Mouse (Mus musculus): ENCODE measurements around the gene Rgl3. TPM values are rescaled to one million over a fixed set of nuclear protein-coding genes. Genes with fewer than 3 reads are reported as not detected.

Gene Rgl3
- polyA plus RNA-seq, 1 experiment from 2014 or later = 1.8 TPM

- WGBS (ENCODE audit: missing documents) = 98% methylated on average over 4 of the region's 4 CpGs
- H3K27ac ChIP-seq = no peak overlapping the region
- peaks cover 23% of the 10 kb centered on the region for H3K36me3 ChIP-seq (ENCODE audit: inconsistent target)
- H3K4me3 ChIP-seq (ENCODE audit: inconsistent target) = no peak overlapping the region
- H3K79me2 ChIP-seq (ENCODE audit: inconsistent target) = peaks cover 8% of the 10 kb centered on the region
Measured at GRCm38 (mm10) chr9:22001633-22002032, 12.4 kb upstream of the Rgl3 start.

- 97% methylated on average over 6 of the region's 6 CpGs for WGBS (ENCODE audit: missing documents)
- Histone ChIP-seq H3K36me3 (ENCODE audit: inconsistent target) (peaks cover 9% of the 10 kb centered on the region), H3K4me3 (ENCODE audit: inconsistent target) (no peak overlapping the region), H3K79me2 (ENCODE audit: inconsistent target) (peaks cover 8% of the 10 kb centered on the region), H3K27ac (no peak overlapping the region)
Measured at GRCm38 (mm10) chr9:22000296-22000695, 11.1 kb upstream of the Rgl3 start.

GRCm38 (mm10) chr9:21996178-21996867 is 7.1 kb upstream of the Rgl3 start:
- Histone ChIP-seq H3K79me2 (ENCODE audit: inconsistent target) (no peaks in the 10 kb centered on the region), H3K4me3 (ENCODE audit: inconsistent target) (no peak overlapping the region), H3K27ac (no peak overlapping the region), H3K36me3 (ENCODE audit: inconsistent target) (no peaks in the 10 kb centered on the region)
- WGBS (ENCODE audit: missing documents) = 91% methylated on average over 1 of the region's 3 CpGs

- Histone ChIP-seq H3K4me3 (ENCODE audit: inconsistent target) (no peak overlapping the region), H3K36me3 (ENCODE audit: inconsistent target) (no peaks in the 10 kb centered on the region), H3K27ac (no peak overlapping the region), H3K79me2 (ENCODE audit: inconsistent target) (no peaks in the 10 kb centered on the region)
- 86% methylated on average over 4 of the region's 4 CpGs for WGBS (ENCODE audit: missing documents)
Measured at GRCm38 (mm10) chr9:21992227-21992626, 3.0 kb upstream of the Rgl3 start.

GRCm38 (mm10) chr9:21988421-21989101 is 685 bp downstream of the Rgl3 start:
- Histone ChIP-seq H3K36me3 (ENCODE audit: inconsistent target) (no peaks in the 10 kb centered on the region), H3K79me2 (ENCODE audit: inconsistent target) (no peaks in the 10 kb centered on the region), H3K27ac (no peak overlapping the region), H3K4me3 (ENCODE audit: inconsistent target) (peak overlapping the region; percentile 38)
- WGBS (ENCODE audit: missing documents) = 6% methylated on average over 32 of the region's 32 CpGs

- no peaks in the 10 kb centered on the region for H3K79me2 ChIP-seq (ENCODE audit: inconsistent target)
- no peaks in the 10 kb centered on the region for H3K36me3 ChIP-seq (ENCODE audit: inconsistent target)
- H3K27ac ChIP-seq = no peak overlapping the region
- WGBS (ENCODE audit: missing documents) = 15% methylated on average over 36 of the region's 36 CpGs
- no peak overlapping the region for H3K4me3 ChIP-seq (ENCODE audit: inconsistent target)
Measured at GRCm38 (mm10) chr9:21987592-21988342, 1.5 kb downstream of the Rgl3 start.

GRCm38 (mm10) chr9:21983911-21984310 is 5.3 kb downstream of the Rgl3 start:
- 69% methylated on average over 3 of the region's 3 CpGs for WGBS (ENCODE audit: missing documents)
- no peaks in the 10 kb centered on the region for H3K36me3 ChIP-seq (ENCODE audit: inconsistent target)
- H3K79me2 ChIP-seq (ENCODE audit: inconsistent target) = no peaks in the 10 kb centered on the region
- no peak overlapping the region for H3K27ac ChIP-seq
- H3K4me3 ChIP-seq (ENCODE audit: inconsistent target) = no peak overlapping the region

GRCm38 (mm10) chr9:21978398-21979128 is 10.7 kb downstream of the Rgl3 start:
- no peak overlapping the region for H3K27ac ChIP-seq
- H3K36me3 ChIP-seq (ENCODE audit: inconsistent target) = no peaks in the 10 kb centered on the region
- 85% methylated on average over 4 of the region's 4 CpGs for WGBS (ENCODE audit: missing documents)
- H3K79me2 ChIP-seq (ENCODE audit: inconsistent target) = no peaks in the 10 kb centered on the region
- H3K4me3 ChIP-seq (ENCODE audit: inconsistent target) = no peak overlapping the region

GRCm38 (mm10) chr9:21977972-21978371 is 11.3 kb downstream of the Rgl3 start:
- WGBS (ENCODE audit: missing documents) = 52% methylated on average over 2 of the region's 2 CpGs

GRCm38 (mm10) chr9:21977331-21977730 is 11.9 kb downstream of the Rgl3 start:
- Histone ChIP-seq H3K27ac (no peak overlapping the region), H3K79me2 (ENCODE audit: inconsistent target) (no peaks in the 10 kb centered on the region), H3K4me3 (ENCODE audit: inconsistent target) (no peak overlapping the region), H3K36me3 (ENCODE audit: inconsistent target) (no peaks in the 10 kb centered on the region)
- WGBS (ENCODE audit: missing documents) = 83% methylated on average over 5 of the region's 5 CpGs

More at GRCm38 (mm10) chr9:21977972-21978371, 11.3 kb downstream of the Rgl3 start:
- Histone ChIP-seq H3K79me2 (ENCODE audit: inconsistent target) (no peaks in the 10 kb centered on the region), H3K36me3 (ENCODE audit: inconsistent target) (no peaks in the 10 kb centered on the region), H3K27ac (no peak overlapping the region), H3K4me3 (ENCODE audit: inconsistent target) (no peak overlapping the region)

GRCm38 (mm10) chr9:21976626-21977175 is 12.5 kb downstream of the Rgl3 start:
- no peaks in the 10 kb centered on the region for H3K36me3 ChIP-seq (ENCODE audit: inconsistent target)

GRCm38 (mm10) chr9:21969304-21969703 is 19.9 kb downstream of the Rgl3 start:
- no peak overlapping the region for H3K4me3 ChIP-seq (ENCODE audit: inconsistent target)

More at GRCm38 (mm10) chr9:21976626-21977175, 12.5 kb downstream of the Rgl3 start:
- H3K79me2 ChIP-seq (ENCODE audit: inconsistent target) = no peaks in the 10 kb centered on the region
- 85% methylated on average over 10 of the region's 10 CpGs for WGBS (ENCODE audit: missing documents)
- H3K27ac ChIP-seq = no peak overlapping the region
- H3K4me3 ChIP-seq (ENCODE audit: inconsistent target) = no peak overlapping the region

GRCm38 (mm10) chr9:21968883-21969282 is 20.4 kb downstream of the Rgl3 start:
- no peaks in the 10 kb centered on the region for H3K36me3 ChIP-seq (ENCODE audit: inconsistent target)
- H3K4me3 ChIP-seq (ENCODE audit: inconsistent target) = no peak overlapping the region
- 37% methylated on average over 6 of the region's 6 CpGs for whole genome bisulfite sequencing (ENCODE audit: missing documents)
- no peak overlapping the region for H3K27ac ChIP-seq
- H3K79me2 ChIP-seq (ENCODE audit: inconsistent target) = no peaks in the 10 kb centered on the region

More at GRCm38 (mm10) chr9:21969304-21969703, 19.9 kb downstream of the Rgl3 start:
- Histone ChIP-seq H3K36me3 (ENCODE audit: inconsistent target) (no peaks in the 10 kb centered on the region), H3K79me2 (ENCODE audit: inconsistent target) (no peaks in the 10 kb centered on the region), H3K27ac (no peak overlapping the region)
- 72% methylated on average over 4 of the region's 4 CpGs for WGBS (ENCODE audit: missing documents)

GRCm38 (mm10) chr9:21963417-21963816 is 25.8 kb downstream of the Rgl3 start, which contains the start of gene Epor:
Gene Epor (minus strand): TSS chr9:21963506.
- Histone ChIP-seq H3K4me3 (ENCODE audit: inconsistent target) (peak within 1 kb of the TSS; percentile 18), H3K36me3 (ENCODE audit: inconsistent target) (no peaks in the 10 kb centered on the region), H3K27ac (no peak within 1 kb of the TSS), H3K79me2 (ENCODE audit: inconsistent target) (no peaks in the 10 kb centered on the region)
- 43% methylated on average over 8 of the region's 8 CpGs for WGBS (ENCODE audit: missing documents)
